Mouse (Mus musculus): ENCODE results near the gene Ptx4. TPM values are rescaled to one million over a fixed set of nuclear protein-coding genes. Genes with fewer than 3 reads are reported as not detected.

The Ptx4 gene
- total RNA-seq (2014; fragmentation: Nextera tagmentation) (not detected in 2 replicates), total RNA-seq (2017) (2.4 TPM in 1 of 2 replicates, not detected in the other)

DNA sequence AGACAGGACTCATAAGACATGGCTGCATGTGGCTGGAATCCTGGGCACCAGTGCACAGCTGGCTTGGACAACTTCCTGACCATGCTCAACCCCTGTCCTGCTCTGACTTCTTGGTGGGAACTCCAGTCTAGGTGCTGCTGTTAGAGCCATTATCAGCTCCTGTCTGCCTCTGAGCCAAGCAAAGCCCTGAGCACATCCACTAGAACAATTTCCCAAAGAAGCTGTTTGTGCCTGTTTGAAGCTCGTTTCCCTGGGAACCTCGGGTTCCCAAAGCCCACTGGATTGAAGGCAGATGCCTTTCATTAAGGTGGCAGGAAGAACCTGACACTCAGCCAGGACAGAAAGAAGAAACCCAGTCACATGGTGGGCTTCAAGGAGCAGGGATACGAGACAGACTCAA lies at the start of gene Ptx4:
Gene Ptx4 (plus strand): TSS at position 355 of the 400 bp plus-strand sequence.
- ATAC-seq (replicated peaks; ENCODE audit: low FRiP score, low TSS enrichment, poor library complexity, severe bottlenecking) = no peak

- no peak for ATAC-seq (replicated peaks; ENCODE audit: low FRiP score, low TSS enrichment, poor library complexity, severe bottlenecking)
These were observed 43.7 kb upstream of the Ptx4 start for GRCm38 (mm10) chr17:25076906-25077305.

DNA sequence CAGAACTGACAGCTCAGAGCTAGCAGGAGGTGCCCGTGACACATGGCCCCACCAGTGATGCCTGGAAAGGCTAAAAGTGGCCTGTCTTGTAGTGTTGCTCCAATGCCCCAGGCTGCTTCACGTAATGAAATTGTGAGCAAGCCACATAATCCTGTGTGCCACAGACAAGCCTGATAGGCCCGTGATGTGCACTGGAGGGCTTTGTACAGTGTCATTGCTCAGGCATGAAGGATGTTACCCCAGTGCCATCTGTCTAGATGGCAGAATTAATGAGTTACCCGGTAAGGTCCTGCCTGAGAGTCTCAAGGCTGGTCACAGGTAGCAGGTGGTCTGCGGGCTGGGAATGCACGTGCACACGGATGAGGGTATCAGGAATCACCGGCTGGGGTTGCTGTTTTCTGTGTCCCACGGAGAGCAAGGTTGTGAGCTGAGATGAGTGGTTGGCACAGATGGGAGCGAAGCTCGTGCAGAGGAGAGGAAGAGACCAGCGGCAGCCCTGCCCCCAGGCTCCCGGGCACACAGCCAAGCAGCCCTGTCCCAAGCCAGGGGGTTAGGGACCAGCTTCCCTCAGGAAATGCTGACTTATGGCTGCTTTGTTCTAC lies 42.7 kb upstream of the Ptx4 start:
- ATAC-seq (replicated peaks; ENCODE audit: low FRiP score, low TSS enrichment, poor library complexity, severe bottlenecking) = no peak

DNA sequence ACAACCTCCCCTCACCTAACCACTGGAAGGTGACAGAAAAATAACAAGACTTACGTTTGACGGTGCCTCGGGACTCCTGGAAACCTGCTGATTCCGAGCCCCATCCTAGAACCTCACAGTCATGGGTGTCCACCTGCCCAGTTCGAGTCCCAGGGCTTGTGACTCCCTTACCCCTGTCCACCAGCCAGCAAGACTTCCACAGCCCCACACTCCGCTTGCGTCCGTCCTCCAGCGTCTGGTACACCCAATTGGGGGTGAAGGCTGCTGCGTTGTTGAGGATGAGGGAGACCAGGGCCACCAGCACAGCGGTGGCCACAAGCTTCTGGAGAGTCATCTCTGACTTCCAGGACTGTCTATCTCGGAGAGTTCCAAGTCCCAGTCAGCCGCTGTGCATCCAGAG lies 40.4 kb upstream of the Ptx4 start:
- ATAC-seq (replicated peaks; ENCODE audit: low FRiP score, low TSS enrichment, poor library complexity, severe bottlenecking) = no peak

DNA sequence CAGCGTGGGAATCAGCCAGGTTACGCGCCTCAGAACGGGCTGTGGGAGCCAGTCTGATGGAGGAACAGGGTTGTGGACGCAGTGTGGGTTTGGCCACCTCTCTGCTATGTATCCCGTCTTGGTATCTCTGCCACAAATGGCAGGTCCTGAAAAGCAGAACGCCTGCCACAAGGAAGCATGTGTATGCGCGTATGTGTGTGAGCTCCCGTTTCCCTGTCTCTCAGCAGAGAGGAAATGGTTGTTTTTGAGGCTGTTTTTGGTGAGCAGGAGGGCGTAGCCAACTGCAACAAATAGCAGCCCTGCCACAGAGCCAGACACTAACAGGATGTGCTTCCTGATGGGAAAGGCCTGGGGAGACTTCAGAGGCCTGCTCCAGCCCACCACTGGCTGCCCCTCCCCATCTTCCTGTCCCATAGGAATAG lies 39.6 kb upstream of the Ptx4 start:
- no peak for ATAC-seq (replicated peaks; ENCODE audit: low FRiP score, low TSS enrichment, poor library complexity, severe bottlenecking)

GRCm38 (mm10) chr17:25082081-25082847 lies 38.3 kb upstream of the Ptx4 start:
- no peak for ATAC-seq (replicated peaks; ENCODE audit: low FRiP score, low TSS enrichment, poor library complexity, severe bottlenecking)

DNA sequence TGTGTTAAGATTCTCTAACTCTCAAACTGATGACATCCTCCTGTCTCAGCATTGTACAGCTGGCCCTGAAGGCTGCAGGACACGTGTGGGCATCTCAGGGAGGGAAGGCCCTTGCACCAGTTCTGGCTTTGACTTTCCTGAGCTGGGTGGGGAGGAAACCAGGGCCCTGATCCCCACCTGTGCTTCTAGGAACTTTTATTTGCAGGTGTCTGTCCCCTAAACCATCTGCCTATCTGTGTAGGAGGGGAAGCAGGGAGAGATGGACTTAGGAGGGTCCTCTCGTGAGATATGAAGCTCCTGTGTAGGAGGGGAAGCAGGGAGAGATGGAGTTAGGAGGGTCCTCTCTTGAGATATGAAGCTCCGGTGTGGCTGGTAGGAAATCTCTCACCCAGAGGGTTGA lies 37.7 kb upstream of the Ptx4 start:
- no peak for ATAC-seq (replicated peaks; ENCODE audit: low FRiP score, low TSS enrichment, poor library complexity, severe bottlenecking)

GRCm38 (mm10) chr17:25083444-25083931 lies 37.1 kb upstream of the Ptx4 start, which contains the start of gene Tmem204:
TSS of gene Tmem204 (minus strand) at chr17:25083591.
- ATAC-seq (replicated peaks; ENCODE audit: low FRiP score, low TSS enrichment, poor library complexity, severe bottlenecking) = 0 out of 2 replicates have a peak, but pooled peaks have one; percentile 40

- ATAC-seq (replicated peaks; ENCODE audit: low FRiP score, low TSS enrichment, poor library complexity, severe bottlenecking) = no peak
These were observed 35.6 kb upstream of the Ptx4 start for GRCm38 (mm10) chr17:25084835-25085385.

GRCm38 (mm10) chr17:25086724-25087123 lies 33.8 kb upstream of the Ptx4 start:
- no peak for ATAC-seq (replicated peaks; ENCODE audit: low FRiP score, low TSS enrichment, poor library complexity, severe bottlenecking)

DNA sequence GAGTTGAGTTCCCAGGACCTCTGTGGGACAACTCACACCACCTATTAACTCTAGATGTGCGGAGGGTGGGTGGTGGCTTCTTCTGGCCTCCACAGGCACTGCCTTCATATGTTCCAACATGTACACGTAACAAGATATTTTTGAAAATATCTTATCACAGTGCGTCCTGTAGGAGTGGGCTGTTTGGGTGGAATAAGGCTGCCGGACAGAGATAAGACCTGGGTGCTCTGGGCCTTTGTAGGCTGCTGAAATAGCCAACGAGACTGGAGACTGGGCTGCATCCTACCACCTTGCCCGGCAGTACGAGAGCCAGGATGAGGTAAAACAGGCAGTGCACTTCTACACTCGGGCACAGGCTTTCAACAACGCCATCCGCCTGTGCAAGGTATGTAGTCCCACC lies 31.4 kb upstream of the Ptx4 start:
- ATAC-seq (replicated peaks; ENCODE audit: low FRiP score, low TSS enrichment, poor library complexity, severe bottlenecking) = peak; percentile 80

DNA sequence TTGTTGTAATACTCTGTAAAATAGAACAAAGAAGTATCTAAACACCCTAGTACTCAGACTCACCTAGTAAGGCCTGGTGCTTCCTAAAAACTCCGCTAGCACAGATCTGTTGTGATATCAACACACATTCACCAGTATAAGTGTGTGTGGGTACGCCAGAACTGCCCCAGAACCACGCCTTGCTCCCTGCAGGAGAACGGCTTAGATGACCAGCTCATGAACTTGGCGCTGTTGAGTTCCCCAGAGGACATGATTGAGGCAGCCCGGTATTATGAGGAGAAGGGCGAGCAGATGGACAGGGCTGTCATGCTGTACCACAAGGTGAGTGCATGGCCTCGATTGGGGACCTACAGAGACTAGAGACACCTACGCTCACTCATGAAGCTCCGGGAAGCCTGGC lies 30.1 kb upstream of the Ptx4 start:
- ATAC-seq (replicated peaks; ENCODE audit: low FRiP score, low TSS enrichment, poor library complexity, severe bottlenecking) = no peak

DNA sequence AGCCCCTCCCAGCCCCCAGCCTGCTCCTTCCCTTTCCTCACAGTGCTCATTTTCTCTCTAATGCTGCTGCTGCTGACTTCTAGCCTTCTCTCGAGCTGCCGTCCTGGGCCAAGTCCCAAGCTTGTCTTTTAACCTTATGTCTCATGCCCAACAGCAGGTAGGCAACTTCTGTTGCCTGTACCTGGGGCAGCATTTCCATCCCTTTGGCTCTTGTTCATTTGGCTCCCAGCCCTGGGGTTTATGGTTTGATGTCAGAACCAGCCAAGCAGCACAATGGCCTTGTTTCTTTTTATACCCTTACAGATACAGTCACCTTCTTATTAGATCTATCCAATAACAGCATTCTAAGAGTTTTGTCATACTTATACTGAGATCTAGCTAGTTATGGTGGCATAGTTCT lies 24.3 kb upstream of the Ptx4 start:
- ATAC-seq (replicated peaks; ENCODE audit: low FRiP score, low TSS enrichment, poor library complexity, severe bottlenecking) = no peak

GRCm38 (mm10) chr17:25100052-25100451 lies 20.5 kb upstream of the Ptx4 start:
- ATAC-seq (replicated peaks; ENCODE audit: low FRiP score, low TSS enrichment, poor library complexity, severe bottlenecking) = no peak

DNA sequence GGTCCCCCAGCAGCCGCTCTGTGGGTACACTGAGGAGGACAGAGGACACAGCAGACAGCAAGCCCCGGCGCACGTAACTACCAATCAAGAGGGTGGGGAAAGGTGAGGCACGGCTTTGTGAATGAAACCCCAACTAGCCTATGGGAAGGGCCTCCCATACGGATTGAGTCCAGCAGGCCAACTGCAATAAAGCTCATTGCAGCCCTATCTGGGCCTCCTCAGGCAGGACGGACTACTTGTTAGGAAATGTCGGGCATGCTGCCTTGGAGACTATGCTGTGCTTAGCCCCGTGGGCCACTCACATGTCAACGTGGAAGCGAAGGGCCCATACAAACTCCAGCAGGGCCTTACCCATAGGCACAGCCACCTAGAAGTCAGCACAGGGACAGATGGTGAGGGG lies 19.2 kb upstream of the Ptx4 start:
- ATAC-seq (replicated peaks; ENCODE audit: low FRiP score, low TSS enrichment, poor library complexity, severe bottlenecking) = no peak

GRCm38 (mm10) chr17:25107786-25108185 lies 12.8 kb upstream of the Ptx4 start:
- no peak for ATAC-seq (replicated peaks; ENCODE audit: low FRiP score, low TSS enrichment, poor library complexity, severe bottlenecking)

DNA sequence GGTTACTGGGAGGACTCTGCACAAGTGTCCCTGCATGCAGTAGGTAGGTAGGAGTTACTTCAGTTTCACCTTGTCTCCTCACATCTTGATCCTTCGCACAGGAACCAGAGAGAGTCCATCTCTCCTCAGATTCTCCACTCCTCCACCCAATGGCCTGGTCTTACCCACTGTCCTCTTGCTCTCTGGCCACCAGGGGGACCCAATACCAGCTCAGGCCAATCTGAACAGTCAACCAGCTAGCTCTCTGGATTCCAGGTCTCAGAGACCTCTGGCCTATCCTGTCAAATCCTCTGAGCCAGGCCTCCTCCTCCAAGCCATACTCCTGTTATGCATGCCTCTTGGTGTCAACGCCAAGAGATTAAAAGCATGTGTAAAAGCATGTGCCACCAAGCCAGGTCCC lies 11.0 kb upstream of the Ptx4 start:
- peak; percentile 60 for ATAC-seq (replicated peaks; ENCODE audit: low FRiP score, low TSS enrichment, poor library complexity, severe bottlenecking)

- ATAC-seq (replicated peaks; ENCODE audit: low FRiP score, low TSS enrichment, poor library complexity, severe bottlenecking) = no peak
These were observed 10.0 kb upstream of the Ptx4 start for GRCm38 (mm10) chr17:25110590-25110989.

DNA sequence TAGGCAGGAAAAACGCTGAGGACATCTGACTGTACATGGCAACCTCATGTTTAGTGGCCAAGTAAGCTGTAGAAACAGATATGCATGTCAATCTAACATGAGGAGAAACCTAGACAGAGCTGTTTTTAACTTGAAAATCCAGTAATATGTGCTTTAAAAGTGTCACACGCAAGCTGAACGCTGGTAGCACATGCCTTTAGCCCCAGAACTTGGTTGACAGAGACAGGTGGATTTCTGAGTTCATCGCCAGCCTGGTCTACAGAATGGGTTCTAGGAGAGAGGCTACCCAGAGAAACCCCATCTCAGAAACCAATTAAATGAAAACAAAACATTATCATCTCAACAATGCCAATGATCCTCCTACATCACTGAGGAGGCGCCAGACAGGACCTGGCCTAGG lies 9.3 kb upstream of the Ptx4 start:
- ATAC-seq (replicated peaks; ENCODE audit: low FRiP score, low TSS enrichment, poor library complexity, severe bottlenecking) = no peak

DNA sequence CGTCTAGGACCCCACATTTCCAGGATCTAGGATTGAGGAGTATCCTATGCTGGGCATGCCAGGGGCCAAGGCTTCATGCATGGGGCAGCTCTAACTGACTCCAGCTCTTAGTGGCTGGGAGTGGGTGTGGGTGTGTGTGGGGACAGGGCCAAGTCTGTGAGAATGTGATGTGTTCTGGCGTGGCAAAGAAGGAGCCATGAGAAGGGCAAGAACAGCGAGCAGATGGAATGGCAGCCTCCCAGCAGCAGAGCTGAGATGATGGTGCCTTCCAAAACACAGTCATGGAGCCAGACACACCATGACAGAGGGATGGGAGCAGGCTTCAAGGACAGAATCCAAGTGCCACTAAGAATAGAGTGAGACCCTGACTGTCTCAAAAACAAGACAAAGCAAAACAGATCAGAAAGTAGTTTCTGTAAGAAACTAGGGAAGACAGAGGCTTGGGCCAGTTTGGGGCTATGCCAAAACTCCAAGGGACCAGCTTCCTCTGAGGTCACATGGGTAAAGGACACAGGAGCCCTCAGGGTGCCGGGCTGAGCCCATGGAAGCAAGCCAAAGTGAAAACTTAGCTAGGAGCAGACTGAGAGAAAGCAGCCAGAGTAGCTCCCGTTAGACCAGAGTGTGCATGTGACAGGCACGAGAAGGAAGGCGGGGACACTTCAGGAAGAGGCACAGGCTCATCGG lies 8.7 kb upstream of the Ptx4 start:
- ATAC-seq (replicated peaks; ENCODE audit: low FRiP score, low TSS enrichment, poor library complexity, severe bottlenecking) = no peak

Data from megakaryocyte-erythroid progenitor cell, adult 5-6 weeks (primary cell).